Mouse (Mus musculus) spleen, adult 2 months (tissue): ENCODE data around the gene Tex29. TPM values are rescaled to one million over a fixed set of nuclear protein-coding genes. Genes with fewer than 3 reads are reported as not detected.

Experiments used
- DNase-seq, 2 experiments: peaks; one replicate each; pipeline versions ENCODE4 v3.0.0 to v3.0.0-alpha.2; 2012 to 2021; ENCODE audit warnings: low spot score in 2 of 2, low read depth in 1 of 2
- H3K27ac ChIP-seq: fragments of 200-500 bp; 2 replicates; pipeline ENCODE4 v1.5.1; 2012; ENCODE audit warnings: low read length, inconsistent platforms; ENCODE audit not compliant: insufficient read depth
- H3K27me3 ChIP-seq: fragments of 200-500 bp; 2 replicates; pipeline ENCODE4 v1.6.1; 2012; ENCODE audit warnings: mild to moderate bottlenecking, moderate library complexity, low read length, inconsistent platforms; ENCODE audit not compliant: control insufficient read depth, insufficient read depth
- H3K36me3 ChIP-seq: fragments of 200-500 bp; 2 replicates; pipeline ENCODE4 v1.6.1; 2012; ENCODE audit warnings: mild to moderate bottlenecking, low read length, inconsistent platforms; ENCODE audit not compliant: control insufficient read depth, insufficient read depth
- H3K4me1 ChIP-seq: fragments of 200-500 bp; 2 replicates; pipeline ENCODE4 v1.6.1; 2011; ENCODE audit warnings: inconsistent platforms; ENCODE audit not compliant: control insufficient read depth, insufficient read depth, insufficient read length
- H3K4me3 ChIP-seq: fragments of 200-500 bp; 2 replicates; pipeline ENCODE4 v1.5.1; 2011; ENCODE audit warnings: mild to moderate bottlenecking, inconsistent platforms; ENCODE audit not compliant: insufficient read depth, insufficient read length; ENCODE audit errors: extremely low read depth
- CTCF ChIP-seq: fragments of 200-500 bp; IDR thresholded peaks from 2 replicates; pipeline ENCODE4 v1.5.1; 2011; ENCODE audit warnings: mild to moderate bottlenecking, inconsistent platforms; ENCODE audit not compliant: insufficient read depth, insufficient read length, insufficient replicate concordance; ENCODE audit errors: extremely low read depth
- POLR2A ChIP-seq: fragments of 200-500 bp; IDR thresholded peaks from 2 replicates; pipeline ENCODE4 v1.6.1; 2011; ENCODE audit warnings: low read depth, low read length, inconsistent platforms
- WGBS: fragments of 180-500 bp; shearing (Covaris S2); methylation state at CpG from one replicate; pipeline ENCODE4 v1.1.7; 2018; 5-methylcytosine and 5-hydroxymethylcytosine counted together
- polyA plus RNA-seq: library from polyadenylated mRNA; depleted of rRNA; stranded (reverse); fragments of >200 nt; gene quantifications from 2 replicates; pipeline ENCODE4 v1.2.3, GENCODE M21; 2012

Tex29 gene
- polyA plus RNA-seq, 1 experiment = not detected

DNA sequence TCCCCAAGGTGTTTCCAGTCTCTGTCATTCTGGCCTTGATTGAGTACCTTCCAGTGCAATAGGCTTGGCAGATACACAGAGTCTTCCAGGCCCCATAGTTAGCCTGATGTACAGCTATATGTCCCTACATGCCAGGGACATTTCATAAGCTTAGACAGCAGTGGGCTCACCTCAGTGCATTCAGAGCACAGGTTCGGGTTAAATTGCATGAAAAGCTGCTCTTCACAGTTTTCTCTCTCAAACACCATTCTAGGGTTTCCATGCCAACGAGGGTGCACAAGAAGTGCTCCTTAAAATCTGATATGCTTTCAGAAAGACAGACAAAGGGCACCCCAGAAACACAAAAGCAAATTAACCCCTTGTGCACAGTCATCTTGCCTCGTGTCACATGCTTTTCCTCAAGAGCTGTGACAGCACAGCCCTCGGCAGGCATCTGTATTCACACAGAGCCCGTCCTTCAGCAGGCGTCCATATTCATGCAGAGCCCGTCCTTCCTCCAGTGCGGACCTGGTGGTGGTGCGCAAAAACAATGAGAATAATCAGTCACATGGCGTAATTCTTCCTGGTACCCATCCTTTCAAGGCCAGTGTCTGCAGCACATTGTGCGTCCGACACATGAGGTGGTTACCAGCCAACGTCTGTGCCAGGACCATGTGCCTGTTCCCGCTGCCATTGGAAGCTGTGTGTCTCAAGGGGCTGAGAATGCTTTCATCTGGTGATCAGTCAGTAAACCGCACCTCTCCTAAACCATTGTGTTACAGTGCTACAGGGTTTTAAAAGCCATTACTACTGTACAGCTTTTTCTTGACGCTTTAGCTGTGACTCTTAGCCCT is 9.8 kb upstream of the Tex29 start:
- peaks cover 20% of the 10 kb centered on the region for H3K36me3 ChIP-seq
- no peak for DNase-seq
- H3K27ac ChIP-seq = no peak overlapping the region
- H3K4me1 ChIP-seq = no peaks in the 10 kb centered on the region
- H3K27me3 ChIP-seq = no peaks in the 10 kb centered on the region
- H3K4me3 ChIP-seq = no peak overlapping the region
- WGBS = 91% methylated on average over 16 of the region's 16 CpGs
- TF ChIP-seq CTCF (no peak), POLR2A (no peak)

DNA sequence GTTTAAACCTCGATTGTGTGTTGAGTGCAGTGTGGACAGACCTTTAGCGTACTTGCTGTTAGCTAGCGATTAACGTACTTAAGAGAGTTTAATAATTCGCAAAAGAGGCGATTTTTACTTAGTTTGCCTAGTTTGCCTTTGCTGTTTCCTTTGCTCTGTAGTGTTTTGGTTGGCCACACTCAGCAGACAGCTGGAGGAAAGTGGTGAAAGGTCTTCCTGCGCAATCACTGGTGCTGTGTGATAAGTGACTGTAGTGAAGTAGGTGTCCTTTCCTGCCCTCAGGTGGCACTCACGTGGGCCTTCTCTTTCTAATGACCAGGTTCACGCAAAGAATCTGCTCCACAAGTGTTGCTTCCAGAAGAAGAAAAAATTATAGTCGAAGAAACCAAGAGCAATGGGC is 9.1 kb upstream of the Tex29 start:
- Histone ChIP-seq H3K27ac (no peak overlapping the region), H3K27me3 (no peaks in the 10 kb centered on the region), H3K4me1 (no peaks in the 10 kb centered on the region), H3K36me3 (peaks cover 20% of the 10 kb centered on the region), H3K4me3 (no peak overlapping the region)
- DNase-seq = no peak
- WGBS = 84% methylated on average over 10 of the region's 10 CpGs
- TF ChIP-seq CTCF (no peak), POLR2A (no peak)

GRCm38 (mm10) chr8:11831939-11832338 is 8.3 kb upstream of the Tex29 start:
- TF ChIP-seq POLR2A (no peak), CTCF (no peak)
- Histone ChIP-seq H3K36me3 (peaks cover 20% of the 10 kb centered on the region), H3K27me3 (no peaks in the 10 kb centered on the region), H3K4me3 (no peak overlapping the region), H3K27ac (no peak overlapping the region), H3K4me1 (no peaks in the 10 kb centered on the region)
- no peak for DNase-seq
- 52% methylated on average over 5 of the region's 5 CpGs for WGBS

DNA sequence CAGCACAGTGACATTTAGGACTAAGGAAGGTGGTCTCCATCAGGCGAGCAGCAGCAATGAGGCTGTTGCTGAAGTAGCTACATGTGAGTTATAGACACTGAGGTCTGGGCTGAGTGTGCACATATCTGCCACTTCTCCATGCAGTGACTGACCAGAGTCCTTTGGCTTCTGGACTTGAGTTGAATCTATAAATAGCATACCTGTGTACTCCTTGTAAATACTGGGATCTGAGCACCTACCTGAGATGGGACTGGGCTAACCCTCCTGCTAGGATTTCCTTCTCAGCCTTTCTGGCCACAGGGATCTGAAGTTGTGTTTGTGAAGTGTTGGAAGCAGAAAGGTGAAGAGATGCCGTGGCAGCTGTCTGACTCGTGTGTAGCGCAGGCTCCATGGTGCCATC is 7.1 kb upstream of the Tex29 start:
- TF ChIP-seq POLR2A = no peak
- no peak for TF ChIP-seq CTCF
- DNase-seq = no peak
- Histone ChIP-seq H3K4me3 (no peak overlapping the region), H3K27me3 (no peaks in the 10 kb centered on the region), H3K27ac (no peak overlapping the region), H3K36me3 (peaks cover 20% of the 10 kb centered on the region), H3K4me1 (no peaks in the 10 kb centered on the region)
- 97% methylated on average over 4 of the region's 4 CpGs for WGBS

GRCm38 (mm10) chr8:11834200-11834599 is 6.1 kb upstream of the Tex29 start:
- no peak overlapping the region for H3K27ac ChIP-seq
- H3K36me3 ChIP-seq = peaks cover 20% of the 10 kb centered on the region
- H3K4me1 ChIP-seq = no peaks in the 10 kb centered on the region
- no peaks in the 10 kb centered on the region for H3K27me3 ChIP-seq
- no peak for DNase-seq
- 90% methylated on average over 5 of the region's 5 CpGs for WGBS
- no peak for TF ChIP-seq POLR2A
- no peak for TF ChIP-seq CTCF
- H3K4me3 ChIP-seq = no peak overlapping the region

DNA sequence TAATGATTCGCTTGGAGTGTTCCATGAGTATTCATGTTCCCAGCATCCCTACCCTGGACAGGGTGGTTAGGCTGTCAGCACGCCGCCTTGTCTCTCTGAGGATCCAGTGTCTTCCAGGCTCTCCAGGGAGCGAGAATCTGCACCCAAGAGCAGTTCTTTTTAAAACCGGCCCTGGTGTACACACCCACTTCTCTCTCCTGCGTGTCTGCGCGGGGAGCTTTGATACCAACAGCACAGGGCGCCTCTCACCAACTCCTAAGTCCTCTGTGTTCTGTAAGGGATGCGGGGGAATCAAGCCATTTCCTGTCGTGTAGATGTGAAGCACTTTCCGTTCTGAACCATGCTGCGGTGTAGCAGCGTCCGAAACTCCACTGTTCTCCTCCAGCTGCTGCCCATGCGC is 5.6 kb upstream of the Tex29 start:
- Histone ChIP-seq H3K4me3 (no peak overlapping the region), H3K36me3 (peaks cover 19% of the 10 kb centered on the region), H3K4me1 (no peaks in the 10 kb centered on the region), H3K27ac (no peak overlapping the region), H3K27me3 (no peaks in the 10 kb centered on the region)
- no peak for TF ChIP-seq POLR2A
- no peak for TF ChIP-seq CTCF
- DNase-seq = no peak
- WGBS = 93% methylated on average over 16 of the region's 16 CpGs

DNA sequence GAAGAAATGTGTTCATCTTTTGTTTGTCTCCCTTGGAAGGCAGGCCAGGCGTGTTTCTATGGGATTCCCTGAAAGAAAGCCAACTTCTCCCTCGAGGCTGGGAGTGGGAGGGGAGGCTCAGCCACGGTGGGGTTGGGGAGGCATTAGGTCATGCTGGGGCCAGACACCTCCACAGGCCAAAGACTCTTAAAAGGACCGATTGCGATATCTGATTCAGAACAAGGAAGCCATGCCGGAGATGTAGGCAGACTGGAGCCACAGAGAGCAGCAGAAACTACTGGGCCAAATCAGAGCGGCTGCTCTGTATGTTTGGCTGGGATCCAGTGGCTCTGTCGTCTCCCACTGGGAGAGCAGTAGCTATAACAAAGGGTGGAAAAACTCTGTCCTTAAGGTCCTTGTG is 1.3 kb downstream of the Tex29 start:
- DNase-seq = no peak
- Histone ChIP-seq H3K27me3 (no peaks in the 10 kb centered on the region), H3K27ac (no peak overlapping the region), H3K4me1 (no peaks in the 10 kb centered on the region), H3K36me3 (no peaks in the 10 kb centered on the region), H3K4me3 (no peak overlapping the region)
- TF ChIP-seq POLR2A = no peak
- no peak for TF ChIP-seq CTCF
- WGBS = 60% methylated on average over 8 of the region's 8 CpGs
